Mouse (Mus musculus) intestine, postnatal 0 days (tissue): ENCODE data around the gene Homer2. TPM values are rescaled to one million over a fixed set of nuclear protein-coding genes. Genes with fewer than 3 reads are reported as not detected.

Source experiments
- ATAC-seq: fragments of 200-750 bp; cut with Nextera tagmentation; 2 replicates; pipeline ENCODE4 v1.8.0; 2017; ENCODE audit warnings: mild to moderate bottlenecking, moderate TSS enrichment, moderate library complexity
- H3K27ac ChIP-seq: fragments of 300-500 bp; sonication (generic); 2 replicates; pipeline ENCODE4 v1.5.1; 2014; ENCODE audit warnings: mild to moderate bottlenecking, low read depth, low read length, moderate library complexity
- H3K27me3 ChIP-seq: fragments of 300-500 bp; sonication (generic); replicated peaks from 2 replicates; pipeline ENCODE4 v1.6.1; 2014; ENCODE audit warnings: low read length, mixed read lengths; ENCODE audit not compliant: control insufficient read depth, insufficient read depth
- H3K36me3 ChIP-seq: fragments of 300-500 bp; sonication (generic); 2 replicates; pipeline ENCODE4 v1.6.1; 2014; ENCODE audit warnings: mild to moderate bottlenecking, moderate library complexity; ENCODE audit not compliant: control insufficient read depth, insufficient read depth
- H3K4me1 ChIP-seq: fragments of 300-500 bp; sonication (generic); replicated peaks from 2 replicates; pipeline ENCODE4 v1.6.1; 2014; ENCODE audit warnings: antibody characterized with exemption, low read length, mixed read lengths; ENCODE audit not compliant: control insufficient read depth, insufficient read depth
- H3K4me2 ChIP-seq: fragments of 300-500 bp; sonication (generic); replicated peaks from 2 replicates; pipeline ENCODE4 v1.6.1; 2014; ENCODE audit warnings: low read depth, mild to moderate bottlenecking, moderate library complexity
- H3K4me3 ChIP-seq: fragments of 300-500 bp; sonication (generic); 2 replicates; pipeline ENCODE4 v1.5.1; 2014; ENCODE audit warnings: low read depth, low read length
- H3K9ac ChIP-seq: fragments of 300-500 bp; sonication (generic); 2 replicates; pipeline ENCODE4 v1.6.1; 2014; ENCODE audit warnings: mild to moderate bottlenecking, low read depth, low read length
- H3K9me3 ChIP-seq: fragments of 300-500 bp; sonication (generic); 2 replicates; pipeline ENCODE4 v1.6.1; 2016; ENCODE audit warnings: mixed run types; ENCODE audit not compliant: control insufficient read depth
- CTCF ChIP-seq: sonication (generic); IDR thresholded peaks from 2 replicates; pipeline ENCODE4 v1.5.1; 2016; ENCODE audit warnings: low read depth, mild to moderate bottlenecking, control low read depth, antibody characterized with exemption, moderate library complexity
- WGBS: fragments of 180-500 bp; shearing (Covaris S2); extraction: QIAGEN DNeasy Blood & Tissue Kit; methylation state at CpG from one replicate; pipeline ENCODE4 v1.1.7; 2014; 5-methylcytosine and 5-hydroxymethylcytosine counted together
- polyA plus RNA-seq: library from polyadenylated mRNA; unstranded; fragments of >200 nt; fragmentation: Nextera tagmentation; extraction: Ambion mirVana; gene quantifications from 2 replicates; pipeline ENCODE4 v1.2.1, GENCODE M21; 2015

Gene Homer2
- polyA plus RNA-seq, 1 experiment from 2014 or later = 22.2 TPM

DNA sequence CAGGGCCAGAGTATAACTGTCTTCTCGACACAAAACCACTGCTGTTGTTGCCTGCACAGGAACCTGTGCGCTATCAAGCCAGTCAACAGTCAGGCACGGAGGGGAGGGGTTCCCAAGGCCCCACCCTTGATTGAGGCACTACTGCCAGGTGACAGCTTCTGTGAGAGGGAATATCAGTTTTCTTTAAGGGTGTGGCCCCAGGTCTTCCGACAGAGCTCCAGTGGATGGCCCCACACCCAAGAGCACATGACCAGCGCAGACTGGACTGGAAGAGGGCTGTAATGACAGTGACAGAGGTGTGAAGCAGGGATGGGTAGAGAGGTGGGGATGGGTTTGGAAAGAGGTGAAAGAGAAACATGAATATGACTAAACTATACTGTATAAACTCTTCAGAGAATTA lies 16.3 kb downstream of the Homer2 start:
- no peak for TF ChIP-seq CTCF
- Histone ChIP-seq H3K27ac (peak overlapping the region; percentile 21; the same call in 1 of the 2 replicates), H3K4me1 (peaks cover 20% of the 10 kb centered on the region), H3K27me3 (no peaks in the 10 kb centered on the region), H3K4me2 (no peak overlapping the region), H3K9me3 (no peaks in the 10 kb centered on the region), H3K9ac (no peak overlapping the region), H3K4me3 (no peak overlapping the region), H3K36me3 (no peaks in the 10 kb centered on the region)
- 41% methylated on average over 5 of the region's 5 CpGs for WGBS
- ATAC-seq = peak; percentile 67

DNA sequence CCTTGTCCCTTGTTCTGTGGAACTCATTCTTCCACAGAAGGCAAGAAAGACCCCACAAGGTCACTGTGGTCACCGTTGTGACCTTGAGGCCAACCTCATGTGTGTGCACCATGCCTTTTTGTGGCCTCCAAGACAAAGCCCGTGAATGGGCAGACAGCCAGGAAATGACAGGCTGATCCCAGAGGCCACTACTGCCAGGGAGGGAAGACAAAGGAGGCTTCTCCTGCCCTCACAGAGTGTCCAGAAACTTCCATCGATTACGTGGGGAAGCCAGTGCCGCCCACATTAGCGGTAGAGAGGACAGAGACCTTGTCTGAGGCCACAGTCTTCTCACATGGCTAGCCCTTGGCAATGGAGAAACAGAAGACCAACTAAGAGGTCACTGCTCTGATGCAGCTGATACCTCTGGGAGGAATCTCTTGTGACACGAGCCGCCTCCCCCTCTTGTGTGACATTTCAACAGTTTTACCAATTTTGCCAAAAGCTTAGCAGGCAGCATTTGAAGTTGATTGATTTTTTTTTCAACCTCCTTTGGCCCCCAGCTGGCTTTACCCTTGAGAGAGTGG lies 18.1 kb downstream of the Homer2 start:
- 40% methylated on average over 8 of the region's 8 CpGs for WGBS
- peaks cover 20% of the 10 kb centered on the region for H3K4me1 ChIP-seq
- ATAC-seq = no peak
- no peak overlapping the region for H3K9ac ChIP-seq
- no peaks in the 10 kb centered on the region for H3K36me3 ChIP-seq
- H3K4me3 ChIP-seq = no peak overlapping the region
- H3K4me2 ChIP-seq = no peak overlapping the region; the same call in 1 of the 2 replicates
- peak overlapping the region; percentile 83; the same call in 1 of the 2 replicates for H3K27ac ChIP-seq
- no peaks in the 10 kb centered on the region for H3K27me3 ChIP-seq
- H3K9me3 ChIP-seq = no peaks in the 10 kb centered on the region
- no peak for TF ChIP-seq CTCF

DNA sequence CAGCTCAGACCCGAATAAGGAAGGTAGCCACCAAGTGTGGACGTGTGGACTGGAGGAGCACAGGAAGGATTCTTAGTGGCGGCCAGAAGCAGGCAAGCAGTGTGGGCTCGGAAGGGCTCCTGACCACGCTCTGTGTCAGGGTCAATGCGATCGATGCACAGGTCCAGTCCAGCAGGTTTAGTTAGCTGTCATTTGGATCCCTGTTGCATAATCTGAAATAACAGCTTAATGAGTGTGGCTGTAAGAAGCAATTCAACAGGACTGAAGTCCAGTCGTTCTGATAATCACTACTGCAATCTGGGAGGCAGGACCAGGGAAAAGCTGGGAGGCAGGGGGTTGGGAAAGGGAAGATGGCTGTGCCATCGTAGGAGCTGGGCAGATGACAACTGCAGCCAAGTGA lies 18.9 kb downstream of the Homer2 start:
- peak overlapping the region; percentile 83 for H3K27ac ChIP-seq
- no peak overlapping the region for H3K4me3 ChIP-seq
- no peak for TF ChIP-seq CTCF
- no peak overlapping the region for H3K9ac ChIP-seq
- ATAC-seq = peak; percentile 78
- peaks cover 20% of the 10 kb centered on the region for H3K4me1 ChIP-seq
- H3K27me3 ChIP-seq = no peaks in the 10 kb centered on the region
- no peaks in the 10 kb centered on the region for H3K36me3 ChIP-seq
- 38% methylated on average over 9 of the region's 9 CpGs for WGBS
- no peaks in the 10 kb centered on the region for H3K9me3 ChIP-seq
- peak overlapping the region; percentile 52 for H3K4me2 ChIP-seq

DNA sequence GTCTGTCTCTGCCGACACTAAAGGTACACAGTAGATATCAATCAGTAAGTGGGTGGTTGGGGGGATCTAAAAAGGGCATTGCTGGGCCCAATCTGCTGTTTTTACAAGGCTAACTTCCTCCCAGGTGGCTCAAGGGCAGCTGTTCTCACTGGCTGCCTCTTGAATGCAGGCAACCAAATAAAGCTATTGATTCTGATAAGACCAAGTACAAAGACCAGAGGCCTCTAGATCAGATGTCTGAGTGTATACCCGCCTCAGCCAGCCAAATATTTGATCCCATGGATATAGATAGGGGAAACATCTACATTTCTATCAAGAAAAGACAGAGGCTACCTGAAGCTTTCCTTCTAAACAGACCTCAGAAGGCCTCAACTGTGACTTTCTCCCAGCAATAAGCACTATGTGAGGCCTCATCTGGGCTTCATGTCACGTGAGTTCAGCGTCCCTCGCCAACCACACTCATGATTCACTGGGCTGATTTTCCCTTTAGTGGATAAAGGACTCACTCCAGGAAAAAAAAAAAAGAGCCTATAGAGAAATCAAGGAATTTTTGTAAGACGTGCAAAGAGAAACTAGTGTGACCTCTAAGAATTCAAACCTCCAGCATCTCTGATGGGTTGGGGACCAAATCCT lies 19.5 kb downstream of the Homer2 start:
- Histone ChIP-seq H3K9me3 (no peaks in the 10 kb centered on the region), H3K36me3 (no peaks in the 10 kb centered on the region), H3K9ac (no peak overlapping the region), H3K4me1 (peaks cover 20% of the 10 kb centered on the region), H3K27ac (peak overlapping the region; percentile 83), H3K27me3 (no peaks in the 10 kb centered on the region), H3K4me2 (peak overlapping the region; percentile 52), H3K4me3 (no peak overlapping the region)
- peak; percentile 55 for ATAC-seq
- 42% methylated on average over 6 of the region's 6 CpGs for WGBS
- no peak for TF ChIP-seq CTCF

DNA sequence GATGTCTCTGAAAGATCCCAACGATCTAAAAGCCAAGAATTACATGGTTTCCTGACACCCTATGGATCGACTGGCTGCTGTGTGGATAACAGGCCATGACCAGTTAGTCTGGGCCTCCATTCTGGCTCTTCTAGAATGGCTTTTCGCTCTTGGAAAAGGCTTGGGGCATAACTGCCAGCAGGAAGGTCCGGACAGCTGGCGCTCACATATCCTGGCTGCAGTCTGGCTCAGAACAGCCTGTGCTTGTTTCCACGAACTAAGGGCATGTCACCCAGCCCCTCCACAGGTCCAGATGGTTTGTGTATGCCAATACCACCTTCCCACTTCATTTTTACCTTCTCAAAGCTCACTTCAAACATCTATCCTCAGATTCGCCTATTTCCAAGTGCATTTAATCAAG lies 22.0 kb downstream of the Homer2 start:
- Histone ChIP-seq H3K9me3 (no peaks in the 10 kb centered on the region), H3K9ac (no peak overlapping the region), H3K4me2 (no peak overlapping the region), H3K4me1 (peaks cover 10% of the 10 kb centered on the region), H3K27ac (no peak overlapping the region), H3K27me3 (no peaks in the 10 kb centered on the region), H3K4me3 (no peak overlapping the region), H3K36me3 (no peaks in the 10 kb centered on the region)
- 77% methylated on average over 7 of the region's 7 CpGs for WGBS
- ATAC-seq = no peak
- no peak for TF ChIP-seq CTCF

DNA sequence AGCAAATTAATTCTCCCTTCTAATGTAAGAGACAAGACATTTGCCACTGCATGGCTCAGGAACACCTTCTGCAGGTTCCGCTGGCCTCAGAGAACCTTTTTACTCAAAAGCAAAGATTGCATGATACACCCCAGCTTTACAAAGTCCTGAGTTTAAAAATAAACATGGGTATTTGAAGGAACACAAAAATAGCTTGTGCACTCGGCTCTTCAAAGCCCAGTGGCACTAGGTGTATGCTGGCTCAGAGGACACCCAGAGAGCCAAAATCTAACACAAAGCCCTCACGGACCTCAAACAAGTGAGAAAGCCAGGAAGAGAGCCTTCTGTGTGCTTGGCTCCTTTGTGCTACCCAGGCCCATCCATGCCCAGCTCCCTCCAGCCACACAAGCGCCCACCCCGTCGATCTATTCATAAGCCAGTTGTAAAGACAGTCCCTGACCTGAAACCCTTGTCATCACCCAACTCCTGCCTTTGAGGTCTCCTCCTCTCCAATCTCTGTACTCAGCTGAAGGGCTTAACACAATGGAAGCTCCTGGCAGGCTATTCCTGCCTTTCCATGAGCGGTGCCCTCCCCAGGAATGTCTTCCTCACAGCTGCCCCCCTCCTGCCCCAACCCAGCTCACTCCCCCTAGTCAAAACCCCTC lies 23.4 kb downstream of the Homer2 start:
- 82% methylated on average over 7 of the region's 7 CpGs for WGBS
- no peak overlapping the region for H3K27ac ChIP-seq
- no peak for ATAC-seq
- H3K9me3 ChIP-seq = no peaks in the 10 kb centered on the region
- no peak overlapping the region for H3K4me2 ChIP-seq
- no peak overlapping the region for H3K4me3 ChIP-seq
- H3K4me1 ChIP-seq = 0 out of 2 replicates have a peak, but pooled peaks cover 3% of the 10 kb centered on the region
- no peaks in the 10 kb centered on the region for H3K27me3 ChIP-seq
- H3K36me3 ChIP-seq = no peaks in the 10 kb centered on the region
- H3K9ac ChIP-seq = no peak overlapping the region
- no peak for TF ChIP-seq CTCF
